Mouse (Mus musculus): ENCODE data around the gene Msmb. TPM values are rescaled to one million over a fixed set of nuclear protein-coding genes. Genes with fewer than 3 reads are reported as not detected.

Gene Msmb
- polyA plus RNA-seq, 1 experiment: not detected

DNA sequence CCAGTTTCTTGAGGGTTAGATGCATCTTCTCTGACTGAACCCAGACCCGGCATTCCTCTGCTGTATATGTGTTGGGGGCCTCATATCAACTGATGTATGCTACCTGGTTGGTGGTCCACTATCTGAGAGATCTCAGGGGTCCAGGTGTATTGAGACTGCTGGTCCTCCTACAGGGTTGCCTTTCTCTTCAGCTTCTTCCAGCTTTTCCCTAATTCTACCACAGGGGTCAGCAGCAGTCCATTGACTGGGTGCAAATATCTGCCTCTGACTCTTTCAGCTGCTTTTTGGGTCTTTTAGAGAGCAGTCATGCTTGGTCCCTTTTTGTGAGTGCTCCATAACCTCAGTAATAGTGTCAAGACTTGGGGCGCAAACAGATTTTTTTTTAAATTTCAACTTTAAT lies 9.0 kb downstream of the Msmb start:
- WGBS: 89% methylated on average over 2 of the region's 2 CpGs
- no peak overlapping the region for H3K27ac ChIP-seq (ENCODE audit: insufficient read depth, low read length)
- TF ChIP-seq POLR2A (IDR thresholded peaks at IDR 0.05; ENCODE audit: borderline replicate concordance, insufficient read depth, low read length) (no peak), CTCF (IDR thresholded peaks at IDR 0.05; ENCODE audit: borderline replicate concordance, insufficient read depth, low read depth, low read length) (no peak)
- H3K4me1 ChIP-seq (ENCODE audit: control insufficient read depth, insufficient read depth, low read length): no peaks in the 10 kb centered on the region
- no peaks in the 10 kb centered on the region for H3K27me3 ChIP-seq (ENCODE audit: control insufficient read depth, insufficient read depth, low read length)
- H3K4me3 ChIP-seq (replicated peaks; ENCODE audit: insufficient read depth, low read depth, low read length): no peak overlapping the region
- no peak for DNase-seq

DNA sequence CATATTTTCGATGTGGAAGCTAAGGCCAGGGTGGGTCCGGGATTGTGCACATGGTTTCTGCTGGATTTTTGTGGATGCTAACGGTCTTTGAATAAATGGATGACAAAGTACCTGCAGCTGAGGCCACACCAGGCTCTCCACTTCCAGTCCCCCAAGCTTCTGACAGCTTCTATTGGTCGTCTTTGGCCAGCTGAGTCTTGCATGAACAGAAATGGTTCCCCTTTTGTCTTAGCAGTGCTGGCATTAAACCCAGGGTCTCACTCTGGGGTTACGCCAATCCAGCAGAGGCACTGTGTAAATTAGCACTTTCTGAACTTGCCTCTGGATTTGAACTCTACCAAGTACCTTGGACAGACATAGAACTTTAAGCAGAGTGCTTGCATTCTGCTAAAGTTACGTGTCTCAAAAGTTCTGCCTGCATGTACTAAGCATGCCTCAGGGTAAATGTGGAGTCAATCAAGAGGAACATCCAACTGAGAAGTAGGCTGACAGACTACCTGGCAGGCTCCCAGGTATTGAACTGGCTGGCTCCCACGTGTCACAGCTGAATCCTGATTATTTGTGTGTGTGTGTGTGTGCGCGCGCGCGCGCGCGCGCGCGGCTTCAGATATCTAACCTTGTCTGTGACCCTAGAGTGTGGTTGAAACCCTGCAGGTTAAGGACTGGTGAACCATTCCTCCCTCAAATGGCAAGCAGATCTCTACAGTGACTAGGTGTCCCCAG lies 10.6 kb downstream of the Msmb start:
- no peak overlapping the region for H3K27ac ChIP-seq (ENCODE audit: insufficient read depth, low read length)
- TF ChIP-seq POLR2A (IDR thresholded peaks at IDR 0.05; ENCODE audit: borderline replicate concordance, insufficient read depth, low read length) (no peak), CTCF (IDR thresholded peaks at IDR 0.05; ENCODE audit: borderline replicate concordance, insufficient read depth, low read depth, low read length) (no peak)
- WGBS: 84% methylated on average over 18 of the region's 18 CpGs
- no peaks in the 10 kb centered on the region for H3K4me1 ChIP-seq (ENCODE audit: control insufficient read depth, insufficient read depth, low read length)
- H3K27me3 ChIP-seq (ENCODE audit: control insufficient read depth, insufficient read depth, low read length): no peaks in the 10 kb centered on the region
- no peak for DNase-seq
- H3K4me3 ChIP-seq (replicated peaks; ENCODE audit: insufficient read depth, low read depth, low read length): no peak overlapping the region

DNA sequence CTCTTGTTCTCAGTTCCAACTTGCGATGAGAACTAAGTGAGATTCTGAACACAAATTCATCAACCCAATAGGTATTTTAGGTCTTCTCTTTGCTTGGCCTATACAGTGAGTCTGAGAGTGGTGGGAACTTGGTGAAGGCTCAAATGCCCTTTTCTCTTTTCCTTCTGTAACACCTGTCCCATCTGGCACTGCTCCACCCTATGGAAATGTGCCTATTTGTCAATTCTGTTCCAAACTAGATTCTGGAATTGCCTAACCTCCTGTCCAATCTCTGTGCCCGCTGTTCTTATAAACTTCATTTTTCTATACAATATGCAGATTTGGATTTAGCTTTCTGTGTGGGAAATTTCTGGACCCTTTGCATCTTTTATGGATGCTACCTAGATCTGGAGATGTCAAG lies 11.3 kb downstream of the Msmb start:
- Histone ChIP-seq H3K4me1 (ENCODE audit: control insufficient read depth, insufficient read depth, low read length) (no peaks in the 10 kb centered on the region), H3K27me3 (ENCODE audit: control insufficient read depth, insufficient read depth, low read length) (no peaks in the 10 kb centered on the region), H3K27ac (ENCODE audit: insufficient read depth, low read length) (no peak overlapping the region), H3K4me3 (replicated peaks; ENCODE audit: insufficient read depth, low read depth, low read length) (no peak overlapping the region)
- DNase-seq: no peak
- WGBS: 76% methylated on average over 2 of the region's 2 CpGs
- TF ChIP-seq POLR2A (IDR thresholded peaks at IDR 0.05; ENCODE audit: borderline replicate concordance, insufficient read depth, low read length): no peak
- no peak for TF ChIP-seq CTCF (IDR thresholded peaks at IDR 0.05; ENCODE audit: borderline replicate concordance, insufficient read depth, low read depth, low read length)

DNA sequence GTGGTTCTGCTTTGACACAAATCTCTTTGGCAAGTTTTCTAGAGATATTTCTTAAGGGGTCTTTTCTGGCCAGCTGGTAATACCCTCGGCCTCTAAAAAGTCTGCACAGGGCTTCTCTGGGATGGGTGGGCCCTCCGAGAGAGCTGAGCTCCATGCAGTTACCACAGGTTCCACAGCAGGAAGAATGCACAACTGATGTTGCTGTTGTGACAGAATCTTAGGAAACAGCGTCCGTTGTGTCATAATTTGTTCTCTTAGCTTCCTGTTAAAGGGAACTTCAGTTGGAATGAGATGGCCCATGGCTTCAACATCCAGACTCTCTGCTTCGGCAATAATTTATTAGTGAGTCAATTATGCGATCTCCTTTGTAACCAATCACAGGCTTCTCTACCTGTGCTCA lies 12.9 kb downstream of the Msmb start:
- WGBS: 87% methylated on average over 6 of the region's 6 CpGs
- no peaks in the 10 kb centered on the region for H3K4me1 ChIP-seq (ENCODE audit: control insufficient read depth, insufficient read depth, low read length)
- H3K27me3 ChIP-seq (ENCODE audit: control insufficient read depth, insufficient read depth, low read length): no peaks in the 10 kb centered on the region
- H3K4me3 ChIP-seq (replicated peaks; ENCODE audit: insufficient read depth, low read depth, low read length): no peak overlapping the region
- no peak for DNase-seq
- H3K27ac ChIP-seq (ENCODE audit: insufficient read depth, low read length): no peak overlapping the region
- no peak for TF ChIP-seq CTCF (IDR thresholded peaks at IDR 0.05; ENCODE audit: borderline replicate concordance, insufficient read depth, low read depth, low read length)
- TF ChIP-seq POLR2A (IDR thresholded peaks at IDR 0.05; ENCODE audit: borderline replicate concordance, insufficient read depth, low read length): no peak

DNA sequence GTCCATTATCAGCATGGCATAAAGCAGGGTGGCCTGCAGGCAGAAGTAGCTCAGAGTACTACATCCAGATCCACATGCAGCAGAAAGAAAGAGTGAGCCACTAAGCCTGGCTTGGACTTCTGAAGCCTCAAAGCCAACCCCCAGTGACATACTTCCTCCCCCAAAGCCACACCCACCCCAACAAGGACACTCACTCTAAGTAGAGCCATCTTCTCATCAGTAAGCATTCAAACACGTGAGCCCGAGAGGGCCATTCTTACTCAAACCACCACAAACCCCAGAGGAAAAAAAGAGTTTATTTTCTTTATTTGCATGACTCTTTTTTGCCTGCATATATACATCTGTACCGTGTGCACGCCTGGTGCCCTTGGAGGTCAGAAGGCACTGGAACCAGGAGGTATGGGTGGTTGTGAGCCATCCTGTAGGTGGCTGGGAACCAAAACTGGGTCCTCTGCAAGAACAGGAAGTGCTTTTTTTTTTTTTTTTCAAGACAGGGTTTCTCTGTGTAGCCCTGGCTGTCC lies 17.4 kb downstream of the Msmb start:
- Histone ChIP-seq H3K4me3 (replicated peaks; ENCODE audit: insufficient read depth, low read depth, low read length) (peak overlapping the region; percentile 93), H3K4me1 (ENCODE audit: control insufficient read depth, insufficient read depth, low read length) (no peaks in the 10 kb centered on the region), H3K27me3 (ENCODE audit: control insufficient read depth, insufficient read depth, low read length) (no peaks in the 10 kb centered on the region), H3K27ac (ENCODE audit: insufficient read depth, low read length) (peak overlapping the region; percentile 37; the same call in 1 of the 2 replicates)
- no peak for DNase-seq
- TF ChIP-seq CTCF (IDR thresholded peaks at IDR 0.05; ENCODE audit: borderline replicate concordance, insufficient read depth, low read depth, low read length) (no peak), POLR2A (IDR thresholded peaks at IDR 0.05; ENCODE audit: borderline replicate concordance, insufficient read depth, low read length) (no peak)
- 31% methylated on average over 4 of the region's 4 CpGs for WGBS

DNA sequence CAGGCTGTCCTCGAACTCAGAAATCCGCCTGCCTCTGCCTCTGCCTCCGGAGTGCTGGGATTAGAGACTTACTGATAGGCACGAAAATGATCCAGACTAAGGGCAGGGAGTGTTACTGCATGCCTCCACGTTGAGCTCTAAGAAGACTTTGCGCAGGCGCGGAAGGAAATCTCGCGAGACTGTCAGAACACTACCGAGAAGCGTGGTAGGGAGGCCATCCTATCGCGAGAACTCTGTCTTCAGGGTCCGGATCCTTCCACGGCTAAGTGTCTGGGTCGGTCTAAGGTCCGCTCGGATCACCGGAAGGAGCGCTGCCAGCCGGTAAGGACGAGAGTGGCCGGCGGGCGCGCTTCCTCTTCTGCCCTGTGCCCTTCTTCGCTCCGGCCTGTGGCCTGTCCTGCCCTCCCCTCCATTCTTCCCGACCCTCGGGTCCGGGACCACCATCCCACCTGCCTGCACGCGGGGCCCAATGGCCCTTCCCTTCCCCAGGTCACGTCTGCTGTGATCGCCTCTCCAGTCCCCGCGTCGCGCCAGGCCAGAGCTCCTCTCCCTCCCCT lies 17.9 kb downstream of the Msmb start, which contains the start of gene Ncoa4:
Gene Ncoa4, plus strand, starts transcription at position 176 of the 557 bp plus-strand sequence.
- 1% methylated on average over 40 of the region's 40 CpGs for WGBS
- no peak for TF ChIP-seq CTCF (IDR thresholded peaks at IDR 0.05; ENCODE audit: borderline replicate concordance, insufficient read depth, low read depth, low read length)
- TF ChIP-seq POLR2A (IDR thresholded peaks at IDR 0.05; ENCODE audit: borderline replicate concordance, insufficient read depth, low read length): peak; percentile 65
- Histone ChIP-seq H3K27me3 (ENCODE audit: control insufficient read depth, insufficient read depth, low read length) (no peaks in the 10 kb centered on the region), H3K4me3 (replicated peaks; ENCODE audit: insufficient read depth, low read depth, low read length) (peak within 1 kb of the TSS; percentile 93), H3K27ac (ENCODE audit: insufficient read depth, low read length) (peak within 1 kb of the TSS; percentile 88), H3K4me1 (ENCODE audit: control insufficient read depth, insufficient read depth, low read length) (no peaks in the 10 kb centered on the region)
- DNase-seq: peak; percentile 98 to 99

DNA sequence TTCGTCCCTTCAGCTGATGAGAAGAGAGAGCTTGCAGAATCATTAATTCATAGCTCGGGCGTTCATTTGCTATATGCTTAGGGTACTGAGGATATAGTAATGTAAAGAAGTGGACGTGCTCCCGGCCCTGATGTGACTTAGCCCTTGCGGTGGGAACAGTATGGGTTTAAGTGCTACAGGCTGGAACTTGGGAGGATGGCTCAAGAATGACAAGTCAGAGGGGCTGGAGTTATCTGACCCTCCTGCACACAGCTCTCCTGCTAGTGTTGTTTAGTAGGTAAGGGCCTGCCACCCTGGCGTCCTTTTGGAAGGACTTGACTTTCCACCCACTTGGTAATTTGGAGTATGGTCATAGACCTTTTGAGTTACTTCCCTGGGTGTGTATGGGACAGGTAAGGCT lies 18.7 kb downstream of the Msmb start:
- Histone ChIP-seq H3K4me1 (ENCODE audit: control insufficient read depth, insufficient read depth, low read length) (no peaks in the 10 kb centered on the region), H3K27ac (ENCODE audit: insufficient read depth, low read length) (no peak overlapping the region), H3K27me3 (ENCODE audit: control insufficient read depth, insufficient read depth, low read length) (no peaks in the 10 kb centered on the region), H3K4me3 (replicated peaks; ENCODE audit: insufficient read depth, low read depth, low read length) (peak overlapping the region; percentile 93)
- no peak for TF ChIP-seq POLR2A (IDR thresholded peaks at IDR 0.05; ENCODE audit: borderline replicate concordance, insufficient read depth, low read length)
- TF ChIP-seq CTCF (IDR thresholded peaks at IDR 0.05; ENCODE audit: borderline replicate concordance, insufficient read depth, low read depth, low read length): no peak
- DNase-seq: peak in 1 of 2 experiments; percentile 8
- 27% methylated on average over 7 of the region's 7 CpGs for WGBS

Data from cerebellum, adult 2 months (tissue).